Mouse (Mus musculus) megakaryocyte, embryonic 14.5 days (primary cell): ENCODE measurements around the gene Pcif1. TPM values are rescaled to one million over a fixed set of nuclear protein-coding genes. Genes with fewer than 3 reads are reported as not detected.
"Not testable (repeated sequence)": the region's sequence is repeated elsewhere in the genome, so short reads cannot be mapped to it uniquely, and the experiment has no call there.

Experiments used
- H3K27me3 ChIP-seq: replicated peaks from 2 replicates; pipeline ENCODE3; 2012; ENCODE audit warnings: inconsistent platforms
- H3K36me3 ChIP-seq: replicated peaks from 2 replicates; pipeline ENCODE3; 2012; ENCODE audit warnings: low read length, inconsistent platforms, mixed read lengths
- H3K4me1 ChIP-seq: 2 replicates; pipeline ENCODE4 v1.6.1; 2012; ENCODE audit warnings: inconsistent platforms
- H3K4me3 ChIP-seq: replicated peaks from 2 replicates; pipeline ENCODE3; 2012; ENCODE audit warnings: moderate library complexity, mild to moderate bottlenecking, inconsistent platforms
- H3K9me3 ChIP-seq: 2 replicates; pipeline ENCODE4 v1.6.1; 2012; ENCODE audit warnings: inconsistent platforms
- FLI1 ChIP-seq: IDR thresholded peaks from 2 replicates; pipeline ENCODE4 v1.6.1; 2012; ENCODE audit warnings: low read length, inconsistent platforms, mixed read lengths
- GATA1 ChIP-seq: IDR thresholded peaks from 3 replicates; pipeline ENCODE4 v1.6.1; 2012; ENCODE audit warnings: mixed read lengths, low read length, inconsistent platforms, borderline replicate concordance
- polyA plus RNA-seq: library from polyadenylated mRNA; stranded (reverse); fragments of >175 nt; gene quantifications from 2 replicates; pipeline ENCODE4 v1.2.3, GENCODE M21; 2012; ENCODE audit warnings: low replicate concordance; ENCODE audit not compliant: insufficient read depth

Gene Pcif1
- polyA plus RNA-seq, 1 experiment: 120 TPM

GRCm38 (mm10) chr2:164866741-164867551 is 12.2 kb upstream of the Pcif1 start:
- peaks cover 24% of the 10 kb centered on the region for H3K4me1 ChIP-seq
- H3K9me3 ChIP-seq: peaks cover 7% of the 10 kb centered on the region
- no peak overlapping the region for H3K4me3 ChIP-seq
- H3K36me3 ChIP-seq: peaks cover 3% of the 10 kb centered on the region
- H3K27me3 ChIP-seq: peaks cover 5% of the 10 kb centered on the region
- TF ChIP-seq FLI1: no peak
- no peak for TF ChIP-seq GATA1

GRCm38 (mm10) chr2:164867566-164867965 is 11.5 kb upstream of the Pcif1 start:
- TF ChIP-seq GATA1 (no peak), FLI1 (no peak)
- Histone ChIP-seq H3K9me3 (peaks cover 7% of the 10 kb centered on the region), H3K4me3 (no peak overlapping the region), H3K36me3 (peaks cover 3% of the 10 kb centered on the region), H3K27me3 (peaks cover 2% of the 10 kb centered on the region), H3K4me1 (peaks cover 18% of the 10 kb centered on the region)

GRCm38 (mm10) chr2:164868491-164868890 is 10.6 kb upstream of the Pcif1 start:
- H3K36me3 ChIP-seq: peaks cover 3% of the 10 kb centered on the region
- H3K4me3 ChIP-seq: no peak overlapping the region
- TF ChIP-seq GATA1 (no peak), FLI1 (no peak)
- peaks cover 4% of the 10 kb centered on the region for H3K9me3 ChIP-seq
- H3K4me1 ChIP-seq: peaks cover 18% of the 10 kb centered on the region
- peaks cover 2% of the 10 kb centered on the region for H3K27me3 ChIP-seq

- peaks cover 34% of the 10 kb centered on the region for H3K4me1 ChIP-seq
- TF ChIP-seq GATA1 (no peak), FLI1 (no peak)
- no peak overlapping the region for H3K4me3 ChIP-seq
- peaks cover 4% of the 10 kb centered on the region for H3K9me3 ChIP-seq
- H3K27me3 ChIP-seq: no peaks in the 10 kb centered on the region
- H3K36me3 ChIP-seq: peaks cover 3% of the 10 kb centered on the region
These were observed 7.4 kb upstream of the Pcif1 start for GRCm38 (mm10) chr2:164871602-164872303.

GRCm38 (mm10) chr2:164873621-164874020 is 5.5 kb upstream of the Pcif1 start:
- peaks cover 41% of the 10 kb centered on the region for H3K4me1 ChIP-seq
- TF ChIP-seq GATA1: no peak
- no peak for TF ChIP-seq FLI1
- peak overlapping the region; percentile 38 for H3K4me3 ChIP-seq

GRCm38 (mm10) chr2:164874239-164874769 is 4.8 kb upstream of the Pcif1 start:
- TF ChIP-seq FLI1: no peak
- TF ChIP-seq GATA1: no peak
- peaks cover 43% of the 10 kb centered on the region for H3K4me1 ChIP-seq
- peak overlapping the region; percentile 50 for H3K4me3 ChIP-seq
- no peaks in the 10 kb centered on the region for H3K27me3 ChIP-seq
- H3K9me3 ChIP-seq: no peaks in the 10 kb centered on the region
- H3K36me3 ChIP-seq: peaks cover 6% of the 10 kb centered on the region

More at GRCm38 (mm10) chr2:164873621-164874020, 5.5 kb upstream of the Pcif1 start:
- no peaks in the 10 kb centered on the region for H3K27me3 ChIP-seq
- H3K9me3 ChIP-seq: no peaks in the 10 kb centered on the region
- H3K36me3 ChIP-seq: peaks cover 6% of the 10 kb centered on the region

GRCm38 (mm10) chr2:164875648-164876047 is 3.5 kb upstream of the Pcif1 start:
- peaks cover 46% of the 10 kb centered on the region for H3K4me1 ChIP-seq
- not testable (repeated sequence) for H3K36me3 ChIP-seq, H3K4me3 ChIP-seq, H3K27me3 ChIP-seq, H3K9me3 ChIP-seq

GRCm38 (mm10) chr2:164877376-164878215 is 1.5 kb upstream of the Pcif1 start:
- Histone ChIP-seq H3K4me3 (peak overlapping the region; percentile 97), H3K4me1 (peaks cover 54% of the 10 kb centered on the region)
- not testable (repeated sequence) for H3K9me3 ChIP-seq, H3K27me3 ChIP-seq, H3K36me3 ChIP-seq

- no peaks in the 10 kb centered on the region for H3K9me3 ChIP-seq
- peaks cover 19% of the 10 kb centered on the region for H3K36me3 ChIP-seq
- no peaks in the 10 kb centered on the region for H3K27me3 ChIP-seq
- peak overlapping the region; percentile 97 for H3K4me3 ChIP-seq
- H3K4me1 ChIP-seq: peaks cover 53% of the 10 kb centered on the region
- TF ChIP-seq FLI1 (no peak), GATA1 (no peak)
These were observed 436 bp upstream of the Pcif1 start for GRCm38 (mm10) chr2:164878509-164879227.
